Mouse (Mus musculus): ENCODE results near the gene Usp33.
A peak's percentile ranks its signal among the peaks of the same experiment; 100 is the strongest.
"Not testable (repeated sequence)": the region's sequence is repeated elsewhere in the genome, so short reads cannot be mapped to it uniquely, and the experiment has no call there.

The Usp33 gene

DNA sequence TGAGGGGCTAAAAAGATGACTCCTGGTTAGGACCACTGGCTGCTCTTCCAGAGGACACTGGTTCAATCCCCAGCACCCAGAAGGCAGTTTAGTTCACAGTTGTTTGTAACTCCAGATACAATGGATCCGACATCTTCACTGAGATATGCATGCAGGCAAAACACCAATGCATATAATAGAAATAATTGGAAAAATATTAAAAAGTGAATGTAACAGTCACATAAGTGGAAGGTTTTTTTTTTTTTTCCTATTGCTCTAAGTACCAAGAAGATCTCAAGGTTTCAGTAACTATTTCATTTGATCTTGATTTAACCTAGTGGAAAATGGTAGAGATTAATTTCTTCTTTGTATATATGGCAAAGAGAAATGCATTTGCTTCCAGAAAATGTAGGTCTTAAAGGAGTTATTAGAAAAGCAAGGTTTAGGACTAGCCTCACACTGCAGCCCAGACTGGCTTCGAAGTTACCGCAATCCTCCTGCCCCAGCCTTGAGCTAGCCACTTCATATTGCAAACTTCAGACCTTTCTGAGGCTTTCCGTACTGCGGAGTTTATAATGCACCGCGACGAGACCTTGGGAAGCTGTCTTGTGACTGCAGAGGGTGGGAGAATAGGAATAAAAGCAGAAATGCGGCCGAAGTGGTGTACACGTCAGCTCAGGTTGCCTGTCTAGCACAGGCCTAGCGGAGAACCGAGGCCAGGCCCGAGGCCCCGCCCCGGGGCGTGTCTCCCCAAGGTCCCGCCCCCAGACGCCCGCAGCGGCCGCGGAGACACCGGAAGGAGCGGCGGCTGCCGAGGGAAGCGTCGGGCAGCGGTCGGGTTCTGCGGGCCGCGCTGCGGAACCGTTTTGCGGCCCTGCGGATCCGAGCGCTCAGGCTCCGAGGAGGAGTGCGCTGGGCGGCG lies at the start of gene Usp33:
Gene Usp33 (plus strand): TSS at position 747 of the 901 bp plus-strand sequence.
- peak; percentile 95 for DNase-seq

DNA sequence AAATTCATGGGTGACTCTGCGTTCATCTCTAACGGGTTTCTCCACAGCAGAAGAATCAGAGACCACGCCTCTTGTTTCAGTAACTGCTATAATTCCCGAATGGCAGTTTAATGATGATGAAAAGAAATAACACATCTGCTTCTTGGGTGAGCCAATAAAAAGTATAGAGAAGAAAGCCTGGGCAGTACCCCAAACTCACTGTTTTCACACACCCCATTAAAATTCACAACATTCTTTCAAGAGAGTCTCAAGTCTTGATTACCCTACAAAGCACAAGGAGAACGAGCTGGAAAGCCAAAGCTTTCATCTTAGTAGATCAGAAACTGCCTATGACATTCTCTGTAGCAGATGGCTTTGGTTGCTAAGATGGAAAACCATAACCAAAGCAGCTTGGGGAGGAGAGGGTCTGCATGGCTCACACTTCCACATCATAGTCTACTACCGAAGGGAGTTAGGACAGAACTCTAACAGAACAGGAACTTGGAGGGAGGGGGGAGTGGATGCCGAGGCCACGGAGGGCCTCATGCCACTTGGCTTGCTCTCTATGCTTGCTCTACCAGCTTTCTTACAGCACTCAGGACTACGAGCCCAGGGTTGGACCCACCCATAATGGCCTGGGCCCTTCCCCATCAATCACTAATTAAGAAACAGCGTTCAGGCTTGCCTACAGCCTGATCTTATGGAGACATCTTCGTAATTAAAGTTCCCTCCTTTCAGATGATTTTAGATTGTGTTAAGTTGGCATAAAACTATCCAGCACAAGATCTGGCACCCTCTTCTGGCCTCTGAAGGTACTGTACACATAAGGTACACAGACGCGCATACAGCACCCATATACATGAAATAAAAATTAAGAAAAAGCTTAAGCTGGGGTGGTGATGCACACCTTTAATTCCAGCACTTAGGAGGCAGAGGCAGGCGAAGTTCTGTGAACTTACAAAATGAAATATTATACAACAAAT lies 45.6 kb upstream of the Usp33 start:
- DNase-seq = no peak

DNA sequence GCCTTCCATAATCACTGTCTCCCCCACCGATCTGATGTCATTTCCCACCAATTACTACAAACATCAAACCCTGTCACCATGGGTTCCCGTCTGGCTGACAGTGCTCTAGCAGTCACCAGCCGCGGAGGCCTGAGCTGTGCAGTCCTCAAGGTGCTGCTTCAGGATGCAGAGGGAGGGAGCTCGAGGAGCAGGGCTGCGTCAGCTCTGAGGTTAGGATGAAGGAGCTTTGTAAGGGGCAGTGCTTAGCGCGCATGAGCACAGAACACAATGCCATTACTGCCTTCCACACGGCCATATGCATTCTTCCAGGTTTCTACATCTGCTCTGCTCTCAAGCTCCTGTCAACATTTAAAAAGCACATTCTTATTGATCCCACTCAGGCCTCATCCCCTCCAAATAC lies 43.3 kb upstream of the Usp33 start:
- no peak for DNase-seq

- DNase-seq = no peak
Measured at GRCm38 (mm10) chr3:152304093-152304815, 42.0 kb upstream of the Usp33 start.

- no peak for DNase-seq
Measured at GRCm38 (mm10) chr3:152305080-152305479, 41.2 kb upstream of the Usp33 start.

DNA sequence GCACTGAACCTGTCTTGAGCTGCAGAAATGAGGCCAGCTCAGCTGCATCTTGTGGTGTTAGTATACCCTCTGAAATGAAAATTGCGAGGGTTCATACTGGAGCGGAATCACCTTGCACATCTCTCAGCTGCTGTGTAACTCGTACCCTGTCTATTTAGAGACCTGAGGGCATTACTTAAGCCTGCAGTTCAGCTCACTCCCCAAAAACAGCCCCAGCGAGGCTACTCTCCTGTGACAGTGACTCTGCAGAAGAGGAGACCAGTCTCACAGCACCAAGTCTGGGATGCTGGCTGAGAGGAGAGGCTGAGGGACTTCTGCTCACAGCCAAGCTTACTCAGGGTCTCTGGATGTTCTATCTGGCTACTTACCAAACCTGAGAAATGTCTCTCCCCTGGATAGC lies 40.3 kb upstream of the Usp33 start:
- no peak for DNase-seq

GRCm38 (mm10) chr3:152308485-152309249 lies 37.6 kb upstream of the Usp33 start:
- DNase-seq = no peak

DNA sequence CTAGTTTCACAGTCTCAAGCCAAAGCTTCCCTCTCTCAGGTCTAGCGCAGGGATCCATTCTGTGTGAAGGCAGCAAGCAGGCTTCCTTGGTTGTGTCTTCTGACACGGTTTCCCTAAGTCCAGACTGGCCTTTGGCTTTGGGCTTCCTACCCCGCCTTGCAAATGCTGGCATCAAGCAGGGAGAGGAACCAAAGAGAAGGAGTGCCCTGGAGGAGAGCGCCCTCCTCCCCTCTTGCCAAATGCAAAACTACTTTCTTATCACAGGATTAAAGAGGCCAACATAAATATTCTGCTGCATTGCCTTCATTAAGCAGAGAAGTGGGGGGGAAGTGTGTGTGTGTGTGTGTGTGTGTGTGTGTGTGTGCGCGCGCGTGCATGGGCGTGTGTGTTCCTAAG lies 37.0 kb upstream of the Usp33 start:
- DNase-seq = no peak

DNA sequence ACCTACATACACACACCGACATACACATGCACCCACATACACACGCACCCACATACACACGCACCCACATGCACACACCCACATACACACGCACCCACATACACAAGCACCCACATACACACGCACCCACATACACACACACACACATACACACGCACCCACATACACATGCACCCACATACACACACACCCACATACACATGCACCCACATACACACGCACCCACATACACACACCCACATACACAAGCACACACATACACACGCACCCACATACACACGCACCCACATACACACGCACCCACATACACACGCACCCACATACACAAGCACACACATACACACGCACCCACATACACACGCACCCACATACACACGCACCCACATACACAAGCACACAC lies 31.6 kb upstream of the Usp33 start:
- not testable (repeated sequence) for DNase-seq

DNA sequence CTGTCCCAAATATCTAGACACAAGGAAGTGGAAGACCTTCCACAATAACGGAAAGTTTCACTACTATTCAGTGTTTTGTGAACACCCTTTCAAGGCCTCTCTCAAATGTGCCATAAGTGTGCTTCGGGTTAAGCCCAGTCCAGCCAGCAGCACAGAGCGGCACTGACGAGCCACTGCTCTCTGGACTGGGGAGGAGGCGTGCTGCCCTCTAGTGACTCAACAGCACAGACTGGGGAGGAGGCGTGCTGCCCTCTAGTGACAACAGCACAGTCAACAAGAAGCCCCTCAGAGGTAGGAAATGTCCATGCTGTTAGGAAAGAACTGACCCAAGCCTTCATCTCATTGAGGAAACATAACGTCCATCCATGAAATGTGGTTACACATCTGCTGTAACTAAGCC lies 30.7 kb upstream of the Usp33 start:
- peak; percentile 62 for DNase-seq

- DNase-seq = not testable (repeated sequence)
Measured at GRCm38 (mm10) chr3:152316447-152317173, 29.7 kb upstream of the Usp33 start.

DNA sequence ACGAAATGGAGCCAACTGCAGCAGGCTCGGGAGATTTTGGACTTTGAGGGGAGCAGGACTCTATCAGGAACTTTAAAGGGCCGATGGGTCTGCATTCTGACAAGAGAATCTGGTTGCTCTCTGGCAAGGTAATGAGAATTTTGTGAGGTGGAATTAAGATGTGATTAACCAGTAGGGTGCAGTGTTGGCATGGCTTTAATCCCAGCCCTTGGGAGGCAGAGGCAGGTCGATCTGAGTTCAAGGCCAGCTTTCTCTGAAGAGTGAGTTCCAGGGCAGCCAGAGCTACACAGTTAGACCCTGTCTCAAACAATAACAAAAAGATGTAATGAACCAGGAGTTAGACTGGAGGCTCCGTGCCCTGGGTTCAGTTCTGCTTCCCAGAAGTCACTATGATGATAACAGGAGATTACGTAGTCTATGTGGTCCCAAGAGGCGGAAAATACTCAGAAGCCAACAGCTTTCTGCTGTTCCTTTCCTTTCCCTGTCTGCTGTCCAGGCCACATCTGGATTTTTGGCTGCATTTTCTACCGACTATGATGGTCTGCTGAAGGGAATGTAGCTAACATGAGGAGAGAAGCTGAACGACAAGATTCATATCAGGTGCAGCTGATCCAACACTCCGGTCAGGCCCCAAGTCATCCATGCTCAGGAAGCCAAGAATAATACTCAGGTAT lies 25.2 kb upstream of the Usp33 start:
- DNase-seq = no peak

DNA sequence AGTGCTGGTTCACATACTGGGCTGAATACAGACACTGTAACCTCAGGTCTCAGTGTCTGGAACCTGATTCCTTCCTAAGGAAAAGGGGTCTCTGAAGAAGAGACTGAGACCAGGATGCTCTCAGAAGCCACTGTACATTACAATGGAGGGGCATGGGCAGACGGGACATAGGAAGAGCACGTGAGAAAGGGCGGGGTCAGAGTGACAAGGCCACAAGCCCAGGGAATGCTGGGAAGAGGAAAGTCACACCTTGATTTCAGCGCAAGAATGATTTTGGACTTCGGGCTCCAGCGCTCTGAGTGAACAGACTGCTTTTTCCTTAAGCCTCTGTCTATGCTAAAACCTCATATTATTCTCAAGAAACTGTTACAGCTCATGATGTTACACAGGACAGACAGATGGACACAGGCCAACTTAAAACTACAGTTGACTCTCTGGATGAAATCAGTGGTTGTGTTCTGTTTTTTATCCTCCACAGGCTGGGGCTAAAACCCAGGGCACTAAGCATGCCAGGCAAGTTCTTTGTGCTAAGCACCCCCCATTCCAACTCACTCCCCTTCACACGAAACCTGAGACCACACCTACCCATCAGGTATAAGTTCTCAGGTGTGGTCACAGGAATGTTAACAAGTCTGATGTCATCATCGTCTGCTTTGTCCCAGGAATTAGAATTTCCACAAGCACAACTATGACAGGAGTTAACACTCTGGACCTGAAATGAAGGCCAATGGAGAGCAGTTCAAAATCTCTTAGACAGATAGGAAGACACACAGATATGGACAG lies 24.3 kb upstream of the Usp33 start:
- DNase-seq = no peak

DNA sequence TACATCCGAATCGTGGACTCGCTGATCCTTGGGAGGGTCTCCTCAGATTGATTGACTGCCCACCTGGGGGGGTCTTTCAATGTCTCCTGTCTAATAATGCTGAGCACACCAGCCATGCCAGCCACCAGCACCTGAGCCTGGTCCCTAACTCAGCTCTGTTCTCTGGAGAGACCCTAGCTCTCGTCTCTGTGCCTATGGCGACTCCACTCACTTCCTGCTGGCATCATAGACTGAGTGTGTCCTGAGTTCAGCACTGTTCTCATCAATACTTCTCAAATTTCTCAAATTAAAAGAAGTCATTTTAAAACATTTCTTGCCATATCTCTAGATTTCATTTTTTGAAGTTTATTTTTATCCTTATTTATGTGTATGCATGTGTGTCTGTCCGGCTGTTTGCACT lies 14.2 kb upstream of the Usp33 start:
- no peak for DNase-seq

DNA sequence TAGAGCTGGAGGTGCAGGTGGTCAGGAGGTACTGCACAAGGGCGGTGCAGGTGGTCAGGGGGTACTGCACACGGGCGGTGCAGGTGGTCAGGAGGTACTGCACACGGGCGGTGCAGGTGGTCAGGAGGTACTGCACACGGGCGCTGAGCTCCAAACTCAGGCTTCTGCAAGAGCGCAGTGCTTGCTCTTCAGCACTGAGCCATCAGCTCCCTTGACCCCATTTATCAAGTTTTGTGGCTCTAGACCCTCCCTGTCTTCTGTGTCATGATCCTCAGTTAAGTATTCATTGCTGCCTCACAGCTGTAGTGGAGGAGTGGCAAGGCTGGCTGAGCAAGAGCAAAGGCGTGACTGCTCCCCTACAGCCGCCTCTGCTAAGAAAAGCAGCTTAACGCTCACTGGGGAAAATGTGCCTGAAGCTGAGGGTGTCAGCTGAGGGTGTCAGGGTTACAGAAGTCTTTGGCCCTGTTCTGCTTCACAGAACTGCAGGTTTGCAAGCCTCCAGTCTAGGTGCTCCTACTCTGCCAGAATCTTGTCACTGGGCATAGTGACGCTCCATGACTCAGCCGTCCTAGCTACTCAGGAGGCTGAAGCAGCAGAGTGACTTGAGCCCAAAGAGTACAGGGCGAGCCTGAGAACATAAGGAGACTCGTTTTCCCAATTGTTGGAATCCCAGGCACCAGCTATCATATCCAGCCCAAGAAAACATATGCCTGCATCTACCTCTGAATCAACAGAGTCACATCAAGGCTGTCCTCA lies 13.6 kb upstream of the Usp33 start:
- DNase-seq = no peak

GRCm38 (mm10) chr3:152333641-152334040 lies 12.6 kb upstream of the Usp33 start:
- no peak for DNase-seq

DNA sequence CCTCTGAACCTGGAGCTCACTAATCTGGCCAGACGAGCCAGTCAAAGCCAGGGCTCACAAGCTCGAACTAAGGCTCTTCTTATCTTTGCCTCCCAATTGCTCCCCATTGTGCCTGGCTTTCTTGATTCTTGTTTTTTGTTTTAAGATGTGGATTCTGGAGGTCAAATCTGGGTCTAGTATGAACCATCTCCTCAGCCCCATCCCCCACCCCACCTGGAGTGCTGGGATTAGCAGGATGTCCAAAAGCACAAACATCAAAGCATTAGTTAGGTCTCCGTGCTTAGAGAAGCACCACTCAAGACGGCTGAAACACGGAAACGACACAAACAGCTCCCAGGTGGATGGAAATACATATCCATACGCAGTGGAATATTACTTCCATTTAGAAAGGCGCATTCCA lies 10.2 kb upstream of the Usp33 start:
- no peak for DNase-seq

GRCm38 (mm10) chr3:152339862-152340557 lies 6.3 kb upstream of the Usp33 start, which contains the start of gene Miga1:
Gene Miga1 (minus strand): TSS chr3:152340407.
- peak; percentile 89 for DNase-seq
